Comparison of ENCODE assay signal across 14 mouse cellular contexts in the genomic region with DNA sequence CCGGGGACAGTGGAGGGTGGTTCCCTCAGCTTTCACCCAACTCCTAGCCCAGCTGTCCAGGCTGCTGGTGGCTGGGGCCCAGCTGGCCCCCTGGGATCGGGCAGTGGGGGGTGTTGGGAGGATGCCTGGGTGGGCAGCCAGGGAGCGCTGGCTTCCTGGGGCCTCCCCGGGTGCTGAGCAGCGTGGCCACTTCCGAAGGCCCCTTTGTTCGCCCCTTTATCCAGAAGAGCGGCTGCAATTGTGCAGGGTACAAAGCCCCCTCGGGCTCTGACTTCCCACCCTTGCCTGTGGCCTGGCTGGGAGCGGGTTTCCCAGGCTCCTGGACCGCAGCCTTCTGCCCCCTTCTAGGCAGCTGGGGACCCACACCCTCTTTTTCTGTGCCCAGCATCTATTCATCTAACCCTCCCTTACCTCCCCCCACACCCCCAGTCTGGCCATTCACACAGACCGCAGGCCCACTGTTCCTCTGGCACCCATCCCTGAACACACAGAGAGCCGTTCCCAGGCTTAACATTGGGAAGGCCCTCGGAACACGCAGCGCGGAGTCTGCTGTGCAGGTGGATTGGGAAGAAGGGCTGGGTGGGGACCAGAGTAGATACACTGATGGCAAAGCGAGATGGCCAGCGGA. TPM values are rescaled to one million over a fixed set of nuclear protein-coding genes. Genes with fewer than 3 reads are reported as not detected.
DNase-seq lines count a peak whose midpoint lies in the region; ATAC-seq lines count a peak whose summit lies in the region.
"Had no signal": no experiment of that assay in that cellular context is flagged by ENCODE, and none has a peak within 500 bp of the region (broad histone marks: within the 10 kb centered on the region; RNA-seq: fewer than 3 reads in every experiment).

No protein-coding gene starts in this region.

- H3K27ac ChIP-seq in hindbrain, embryonic 16.5 days (ENCODE audit: low read depth, low read length) = peak overlapping the region; percentile 74
- H3K27ac ChIP-seq in neural tube, embryonic 15.5 days (replicated peaks) = peak overlapping the region; percentile 75
- H3K27ac ChIP-seq: liver, embryonic 14.5 days; stomach, embryonic 15.5 days had no signal

- no peaks in the 10 kb centered on the region for H3K36me3 ChIP-seq in hindbrain, embryonic 16.5 days (ENCODE audit: control insufficient read depth, insufficient read depth, low read length)
- H3K36me3 ChIP-seq in neural tube, embryonic 15.5 days = no peaks in the 10 kb centered on the region
- H3K36me3 ChIP-seq: stomach, embryonic 15.5 days had no signal

- H3K4me1 ChIP-seq in hindbrain, embryonic 16.5 days (ENCODE audit: control insufficient read depth, insufficient read depth, low read depth, low read length) = peaks cover 3% of the 10 kb centered on the region
- peaks cover 9% of the 10 kb centered on the region for H3K4me1 ChIP-seq in neural tube, embryonic 15.5 days
- H3K4me1 ChIP-seq: stomach, embryonic 15.5 days had no signal

- DNase-seq in frontal cortex, postnatal 10 days (ENCODE audit: low spot score in 2 of 2) = peak; percentile 61 to 67
- DNase-seq in frontal cortex, adult 2 months (ENCODE audit: extremely low spot score in 1 of 2, low spot score in 1 of 2) = no peak
- peak; percentile 54 for DNase-seq in right cerebral cortex, postnatal 4 days
- no peak for DNase-seq in right cerebral cortex, postnatal 14 days
- no peak for DNase-seq in adrenal gland, postnatal 36 days
- DNase-seq in cerebellum, adult 9-10 months = no peak
- DNase-seq: adrenal gland, adult 8-10 months had no signal

- H3K4me2 ChIP-seq in hindbrain, embryonic 16.5 days (ENCODE audit: low read length) = no peak overlapping the region
- no peak overlapping the region for H3K4me2 ChIP-seq in neural tube, embryonic 15.5 days
- H3K4me2 ChIP-seq: heart, embryonic 11.5 days; stomach, embryonic 15.5 days had no signal

- peak; percentile 90 for ATAC-seq in hindbrain, embryonic 16.5 days
- ATAC-seq in neural tube, embryonic 15.5 days (ENCODE audit: low FRiP score) = peak; percentile 82
- ATAC-seq: inflammation-experienced regulatory T-cells, adult 6 months had no signal

- no peak overlapping the region; the same call in 1 of the 2 replicates for H3K9ac ChIP-seq in hindbrain, embryonic 16.5 days (ENCODE audit: low read depth, low read length)
- H3K9ac ChIP-seq in neural tube, embryonic 15.5 days (replicated peaks) = no peak overlapping the region
- H3K9ac ChIP-seq: liver, embryonic 14.5 days; stomach, embryonic 15.5 days had no signal

- H3K4me3 ChIP-seq in hindbrain, embryonic 16.5 days (ENCODE audit: low read length) = no peak overlapping the region
- no peak overlapping the region for H3K4me3 ChIP-seq in neural tube, embryonic 15.5 days (replicated peaks)
- H3K4me3 ChIP-seq: stomach, embryonic 15.5 days had no signal

- 29% methylated on average over 19 of the region's 19 CpGs for WGBS in hindbrain, embryonic 16.5 days
- WGBS in neural tube, embryonic 15.5 days = 30% methylated on average over 19 of the region's 19 CpGs

- H3K9me3 ChIP-seq in hindbrain, embryonic 16.5 days (ENCODE audit: control insufficient read depth, low read length) = no peaks in the 10 kb centered on the region
- no peaks in the 10 kb centered on the region for H3K9me3 ChIP-seq in neural tube, embryonic 15.5 days (replicated peaks)
- H3K9me3 ChIP-seq: stomach, embryonic 15.5 days had no signal

- H3K27me3 ChIP-seq in hindbrain, embryonic 16.5 days (replicated peaks; ENCODE audit: control insufficient read depth, insufficient read depth, low read length) = no peaks in the 10 kb centered on the region
- H3K27me3 ChIP-seq in neural tube, embryonic 15.5 days (replicated peaks) = no peaks in the 10 kb centered on the region

RNA-seq across cellular contexts. Expression of a gene that starts 45.2 kb away (rescaled TPM):
- polyA plus RNA-seq in frontal cortex, adult 2 months (2012; rRNA removed) = 4.6 and 5.5 TPM in 2 replicates
- polyA plus RNA-seq in hindbrain, embryonic 16.5 days (2015; fragmentation: Nextera tagmentation; extraction: Ambion mirVana) = 5.5 and 5.7 TPM in 2 replicates
- polyA plus RNA-seq in neural tube, embryonic 15.5 days (2015; fragmentation: Nextera tagmentation; extraction: Ambion mirVana) = 5.4 and 6.5 TPM in 2 replicates
- total RNA-seq in adrenal gland, postnatal 36 days (2021) = 10 to 100 TPM; 16.5 to 56.2 TPM
- polyA plus RNA-seq: C2C12; heart, embryonic 11.5 days; inflammation-experienced regulatory T-cells, adult 6 months had no signal

Comparison
In these comparisons a context has a peak if more than half of its experiments do, and no peak if none do; other contexts are left out.
1. DNase-seq: peak in frontal cortex, postnatal 10 days (2 of 2) and right cerebral cortex, postnatal 4 days (single experiment); none in frontal cortex, adult 2 months (0 of 2), right cerebral cortex, postnatal 14 days (single experiment), adrenal gland, postnatal 36 days (0 of 2) and cerebellum, adult 9-10 months (single experiment).